Mouse (Mus musculus) embryonic facial prominence, embryonic 12.5 days (tissue): ENCODE measurements around the gene Hmgb3. TPM values are rescaled to one million over a fixed set of nuclear protein-coding genes. Genes with fewer than 3 reads are reported as not detected.

Experiments
- ATAC-seq: fragments of 200-750 bp; cut with Nextera tagmentation; 2 replicates; pipeline ENCODE4 v1.8.0; 2017; ENCODE audit not compliant: insufficient number of reproducible peaks, insufficient read depth, low FRiP score, low TSS enrichment
- H3K27ac ChIP-seq: fragments of 300-500 bp; sonication (generic); 2 replicates; pipeline ENCODE4 v1.5.1; 2016; ENCODE audit warnings: mild to moderate bottlenecking
- H3K27me3 ChIP-seq: fragments of 300-500 bp; sonication (generic); 2 replicates; pipeline ENCODE4 v1.6.1; 2016; ENCODE audit warnings: mild to moderate bottlenecking, moderate library complexity
- H3K36me3 ChIP-seq: fragments of 300-500 bp; sonication (generic); 2 replicates; pipeline ENCODE4 v1.6.1; 2016; ENCODE audit warnings: mild to moderate bottlenecking
- H3K4me1 ChIP-seq: fragments of 300-500 bp; sonication (generic); 2 replicates; pipeline ENCODE4 v1.6.1; 2016
- H3K4me2 ChIP-seq: fragments of 300-500 bp; sonication (generic); replicated peaks from 2 replicates; pipeline ENCODE4 v1.6.1; 2016; ENCODE audit warnings: mild to moderate bottlenecking, moderate library complexity
- H3K4me3 ChIP-seq: fragments of 300-500 bp; sonication (generic); 2 replicates; pipeline ENCODE4 v1.5.1; 2016; ENCODE audit warnings: mild to moderate bottlenecking
- H3K9ac ChIP-seq: fragments of 300-500 bp; sonication (generic); 2 replicates; pipeline ENCODE4 v1.6.1; 2016; ENCODE audit warnings: mild to moderate bottlenecking, moderate library complexity
- H3K9me3 ChIP-seq: fragments of 300-500 bp; sonication (generic); 2 replicates; pipeline ENCODE4 v1.6.1; 2016; ENCODE audit warnings: mild to moderate bottlenecking, moderate library complexity
- WGBS: fragments of 180-500 bp; shearing (Covaris S2); methylation state at CpG from one replicate; pipeline ENCODE4 v1.1.7; 2016; 5-methylcytosine and 5-hydroxymethylcytosine counted together
- polyA plus RNA-seq: library from polyadenylated mRNA; unstranded; fragments of >200 nt; fragmentation: Nextera tagmentation; extraction: Ambion mirVana; gene quantifications from 2 replicates; pipeline ENCODE4 v1.2.1, GENCODE M21; 2016

Gene Hmgb3
- polyA plus RNA-seq, 1 experiment from 2014 or later, result 476 TPM

DNA sequence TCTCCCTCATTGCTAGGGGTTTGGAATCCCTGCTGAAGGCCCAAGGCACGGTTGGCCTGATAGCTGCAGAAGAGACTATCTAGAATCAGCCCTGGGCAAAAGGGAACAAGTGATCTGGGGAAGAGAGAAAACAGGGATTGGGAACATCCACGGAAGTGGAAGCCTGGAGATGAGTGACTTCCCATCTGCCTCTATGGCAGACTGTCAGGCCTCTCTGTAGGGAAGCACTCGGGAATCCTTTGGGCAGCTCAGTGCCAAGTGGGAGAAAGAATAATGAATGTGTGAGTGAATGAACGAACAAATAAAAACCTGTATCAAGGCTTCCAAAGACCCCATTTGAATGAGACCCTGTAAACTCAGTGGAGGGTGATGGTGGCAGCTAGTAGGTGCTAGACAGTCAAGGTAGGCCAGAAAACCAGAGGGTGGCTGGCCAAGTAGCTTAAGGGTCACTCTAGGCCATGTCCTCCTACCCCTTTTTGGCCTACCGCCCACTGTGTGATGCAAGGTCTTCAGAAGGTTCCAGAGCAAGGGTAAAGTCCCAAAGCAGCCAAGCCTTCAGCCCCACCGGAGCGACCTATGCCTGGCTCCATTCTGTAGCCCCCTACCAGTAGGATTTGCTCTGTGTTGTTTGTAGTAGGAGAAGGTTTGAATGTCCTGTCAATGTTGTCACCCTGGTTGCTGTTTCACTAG, 14.8 kb upstream of the Hmgb3 start:
- Histone ChIP-seq H3K27me3 (no peaks in the 10 kb centered on the region), H3K4me1 (no peaks in the 10 kb centered on the region), H3K9ac (no peak overlapping the region), H3K9me3 (no peaks in the 10 kb centered on the region), H3K4me2 (no peak overlapping the region), H3K4me3 (no peak overlapping the region), H3K36me3 (no peaks in the 10 kb centered on the region), H3K27ac (no peak overlapping the region)
- WGBS, result 82% methylated on average over 7 of the region's 7 CpGs
- no peak for ATAC-seq

DNA sequence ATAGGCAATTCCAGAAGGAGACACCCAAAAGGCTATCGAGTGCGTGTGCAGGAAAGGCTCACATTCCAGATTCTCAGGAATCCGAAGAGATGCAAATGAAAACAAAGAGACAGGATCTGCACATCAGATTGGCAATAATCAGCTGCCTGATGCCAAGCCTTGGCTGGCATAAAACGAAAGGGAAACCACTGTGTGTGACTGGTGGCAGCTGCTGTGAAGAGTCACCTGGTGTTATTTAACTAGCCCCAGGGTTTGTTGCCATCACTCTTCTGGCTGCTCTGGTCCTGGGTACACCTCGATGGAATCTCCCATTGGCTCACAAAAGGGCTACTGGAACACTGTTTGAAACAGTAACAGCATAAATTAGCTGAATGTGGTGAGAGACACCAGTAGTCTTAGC, 11.0 kb upstream of the Hmgb3 start:
- H3K4me2 ChIP-seq, result no peak overlapping the region
- no peaks in the 10 kb centered on the region for H3K4me1 ChIP-seq
- no peak for ATAC-seq
- 50% methylated on average over 5 of the region's 5 CpGs for WGBS
- H3K9ac ChIP-seq, result no peak overlapping the region
- no peak overlapping the region for H3K4me3 ChIP-seq
- H3K36me3 ChIP-seq, result no peaks in the 10 kb centered on the region
- no peaks in the 10 kb centered on the region for H3K9me3 ChIP-seq
- H3K27me3 ChIP-seq, result no peaks in the 10 kb centered on the region
- H3K27ac ChIP-seq, result no peak overlapping the region

DNA sequence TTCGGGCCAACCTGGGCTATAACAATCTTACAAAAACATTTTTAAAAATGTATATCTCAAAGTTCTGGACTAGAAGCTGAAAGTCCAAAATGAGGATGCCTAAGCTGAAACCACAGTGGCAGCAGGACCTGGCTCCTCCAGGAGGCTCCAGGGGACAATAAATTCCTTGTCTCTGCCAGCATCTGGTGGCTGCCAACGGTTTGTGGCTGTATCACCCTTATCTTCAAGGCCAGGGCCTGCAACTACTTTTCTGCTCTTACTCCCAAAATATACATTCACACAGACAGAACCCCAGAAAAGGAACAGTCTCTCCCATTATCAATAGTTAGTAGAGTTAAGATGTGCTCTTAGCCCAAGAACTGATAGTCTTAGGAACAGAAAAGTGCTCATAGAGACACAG, 10.6 kb upstream of the Hmgb3 start:
- Histone ChIP-seq H3K4me1 (no peaks in the 10 kb centered on the region), H3K27ac (no peak overlapping the region), H3K27me3 (no peaks in the 10 kb centered on the region), H3K4me2 (no peak overlapping the region), H3K9ac (no peak overlapping the region), H3K9me3 (no peaks in the 10 kb centered on the region), H3K36me3 (no peaks in the 10 kb centered on the region), H3K4me3 (no peak overlapping the region)
- 74% methylated on average over 2 of the region's 2 CpGs for WGBS
- no peak for ATAC-seq

DNA sequence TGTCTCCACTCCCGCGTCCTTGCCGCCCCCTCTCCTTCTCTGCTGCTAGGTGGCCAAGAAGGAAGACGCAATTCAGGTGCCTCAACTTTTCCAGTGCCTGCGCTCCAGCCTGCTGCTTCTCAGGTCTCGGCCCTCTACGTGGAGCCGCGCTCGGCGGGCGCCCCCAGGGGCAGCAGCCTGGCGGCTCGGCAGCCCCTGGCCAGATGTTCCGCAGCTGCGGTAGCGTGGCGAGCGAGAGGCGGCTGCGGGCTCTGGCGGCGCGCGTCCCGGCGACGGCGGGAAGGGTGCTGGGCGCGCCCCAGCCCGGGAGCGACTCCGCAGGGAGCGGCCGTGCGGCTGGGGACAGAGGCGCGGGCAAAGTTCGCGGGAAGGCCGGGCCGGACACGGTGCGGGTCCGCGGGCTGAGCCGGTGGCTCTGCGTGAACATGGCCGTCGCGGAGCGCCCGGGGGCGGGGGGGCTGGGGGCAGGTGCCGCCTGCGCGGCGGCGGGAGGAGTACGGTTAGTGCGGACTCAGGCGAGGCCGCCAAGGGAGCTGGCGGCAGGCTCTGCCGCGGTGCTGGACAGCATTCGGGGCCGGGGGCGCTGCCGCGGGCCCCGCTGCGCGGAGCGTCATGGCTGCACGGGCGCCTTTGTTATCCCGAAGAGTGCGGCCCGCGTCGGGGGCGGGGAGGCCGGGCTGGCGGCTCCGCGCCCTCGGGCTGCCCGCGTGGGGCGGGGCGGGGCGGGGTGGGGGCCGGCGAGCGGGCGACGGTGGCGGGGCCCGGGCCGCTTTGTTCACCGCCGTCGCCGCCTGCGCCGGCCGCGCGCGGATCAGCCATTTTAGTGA, 610 bp downstream of the Hmgb3 start:
- WGBS, result 14% methylated on average over 67 of the region's 112 CpGs
- Histone ChIP-seq H3K4me1 (no peaks in the 10 kb centered on the region), H3K36me3 (peaks cover 8% of the 10 kb centered on the region; the same call in 1 of the 2 replicates), H3K9me3 (no peaks in the 10 kb centered on the region), H3K27me3 (no peaks in the 10 kb centered on the region), H3K9ac (peak overlapping the region; percentile 87), H3K27ac (peak overlapping the region; percentile 98), H3K4me2 (peak overlapping the region; percentile 61), H3K4me3 (peak overlapping the region; percentile 70)
- ATAC-seq, result peak; percentile 64; the same call in 1 of the 2 replicates

DNA sequence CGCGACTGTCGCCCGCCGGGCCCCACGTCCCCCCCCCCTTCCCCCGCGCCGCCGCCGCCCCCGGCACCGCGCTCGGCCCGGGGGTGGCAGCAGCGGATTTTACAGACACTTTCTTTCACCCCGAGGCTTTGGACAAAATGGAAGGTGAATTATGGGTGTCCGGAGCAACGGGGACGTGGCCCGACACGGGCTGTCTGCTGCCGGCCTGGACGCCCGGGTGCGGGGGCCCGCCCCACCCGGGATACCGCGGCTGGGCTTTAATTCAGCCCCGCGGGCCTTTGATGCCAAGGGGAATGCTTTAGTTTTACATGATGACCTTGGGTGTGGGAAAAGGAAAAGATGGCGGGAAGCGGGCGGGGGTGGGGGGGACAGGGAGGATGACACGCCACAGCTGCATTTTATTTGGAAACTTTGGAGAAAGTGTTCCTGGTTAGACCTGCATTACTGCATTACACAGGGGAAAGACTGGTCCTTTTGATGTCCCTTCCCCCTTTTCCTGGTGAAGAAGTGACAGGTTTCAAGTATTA, 1.3 kb downstream of the Hmgb3 start:
- Histone ChIP-seq H3K4me2 (peak overlapping the region; percentile 48), H3K27ac (peak overlapping the region; percentile 98), H3K4me3 (peak overlapping the region; percentile 70), H3K9ac (peak overlapping the region; percentile 87), H3K36me3 (peaks cover 9% of the 10 kb centered on the region; the same call in 1 of the 2 replicates), H3K27me3 (no peaks in the 10 kb centered on the region), H3K4me1 (no peaks in the 10 kb centered on the region), H3K9me3 (no peaks in the 10 kb centered on the region)
- WGBS, result 30% methylated on average over 25 of the region's 37 CpGs
- no peak for ATAC-seq

DNA sequence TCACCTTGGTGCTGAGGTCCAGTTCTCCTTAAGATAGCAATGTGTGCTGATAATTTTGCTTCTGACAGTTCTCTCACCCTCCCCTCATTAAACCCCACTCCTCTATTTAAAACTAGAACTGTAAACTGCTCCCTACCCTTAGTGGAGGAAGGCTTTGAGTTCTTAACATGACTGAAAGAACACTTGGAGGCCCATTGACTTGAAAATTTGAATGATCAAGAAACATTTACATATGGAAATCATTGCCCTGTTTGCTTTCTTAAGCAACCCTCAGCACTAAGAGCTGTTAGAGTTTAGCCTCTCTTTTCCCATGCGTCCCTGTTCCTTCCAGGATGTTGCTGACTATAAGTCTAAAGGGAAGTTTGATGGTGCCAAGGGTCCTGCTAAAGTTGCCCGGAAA, 3.6 kb downstream of the Hmgb3 start:
- H3K27me3 ChIP-seq, result no peaks in the 10 kb centered on the region
- peaks cover 9% of the 10 kb centered on the region; the same call in 1 of the 2 replicates for H3K36me3 ChIP-seq
- H3K27ac ChIP-seq, result no peak overlapping the region
- ATAC-seq, result no peak
- no peaks in the 10 kb centered on the region for H3K9me3 ChIP-seq
- H3K4me1 ChIP-seq, result no peaks in the 10 kb centered on the region
- WGBS, result 88% methylated on average over 2 of the region's 2 CpGs
- no peak overlapping the region for H3K4me3 ChIP-seq
- H3K9ac ChIP-seq, result no peak overlapping the region
- H3K4me2 ChIP-seq, result no peak overlapping the region

DNA sequence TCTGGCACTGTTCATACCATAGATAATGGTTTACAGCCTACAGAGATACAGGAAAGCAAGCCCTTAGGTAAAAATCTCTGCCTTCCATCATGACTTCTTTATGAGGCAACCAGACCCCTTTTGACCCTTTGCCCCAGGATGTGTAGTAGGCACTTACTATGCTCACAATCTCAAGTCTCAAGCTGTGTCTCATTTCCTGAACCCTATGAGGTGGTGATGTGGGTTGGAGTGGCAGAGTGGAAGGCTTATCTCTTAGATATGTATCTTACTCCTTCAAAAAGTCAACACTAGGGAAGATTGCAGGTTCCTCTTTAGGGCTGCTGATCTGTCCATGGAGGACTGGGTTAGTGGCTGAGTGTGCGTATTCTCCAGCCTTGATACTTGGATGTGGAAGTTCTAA, 5.1 kb downstream of the Hmgb3 start:
- no peak for ATAC-seq
- no peaks in the 10 kb centered on the region for H3K4me1 ChIP-seq
- 100% methylated on average over 1 of the region's 1 CpGs for WGBS

DNA sequence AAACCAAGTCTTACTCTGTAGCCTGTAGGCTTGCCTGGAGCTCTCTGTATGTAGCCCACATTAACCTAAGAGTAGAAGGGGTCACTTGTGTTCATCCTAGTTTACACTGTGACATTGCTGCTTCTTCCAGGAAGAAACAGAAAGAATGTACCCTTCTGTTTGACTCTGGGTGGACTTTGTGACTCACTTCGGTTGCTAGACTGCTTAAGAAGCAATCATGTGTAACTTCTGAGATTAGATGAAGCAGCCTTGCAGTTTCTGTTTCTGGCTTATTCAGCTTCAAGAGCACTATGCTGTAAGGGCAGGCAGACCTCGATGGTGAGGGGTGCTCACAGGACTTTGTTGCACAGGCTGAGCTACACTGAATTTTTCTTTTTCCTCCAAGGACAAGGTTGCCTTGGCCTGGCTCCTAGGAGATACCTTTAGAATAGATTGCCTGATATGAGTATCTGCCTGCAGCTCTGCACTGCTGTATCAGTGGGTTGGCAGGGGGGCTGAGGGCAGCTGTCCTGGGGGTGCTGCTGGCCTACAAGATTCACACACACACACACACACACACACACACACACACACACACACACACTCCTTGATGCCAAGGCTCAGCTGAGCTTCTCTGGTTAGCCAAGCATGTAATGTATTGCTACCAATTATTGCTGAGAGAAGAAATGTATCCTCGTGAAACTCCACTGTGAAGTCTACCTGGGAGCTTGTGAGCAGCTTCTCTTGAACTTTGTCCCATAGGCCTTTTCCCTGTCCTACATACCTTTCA, 17.6 kb downstream of the Hmgb3 start:
- no peak overlapping the region for H3K4me2 ChIP-seq
- H3K4me3 ChIP-seq, result no peak overlapping the region
- H3K9ac ChIP-seq, result no peak overlapping the region
- H3K9me3 ChIP-seq, result no peaks in the 10 kb centered on the region
- 79% methylated on average over 3 of the region's 3 CpGs for WGBS
- no peak for ATAC-seq
- H3K36me3 ChIP-seq, result no peaks in the 10 kb centered on the region
- no peak overlapping the region for H3K27ac ChIP-seq
- no peaks in the 10 kb centered on the region for H3K4me1 ChIP-seq
- H3K27me3 ChIP-seq, result no peaks in the 10 kb centered on the region

More for the DNA sequence above, 5.1 kb downstream of the Hmgb3 start:
- Histone ChIP-seq H3K27me3 (no peaks in the 10 kb centered on the region), H3K36me3 (peaks cover 9% of the 10 kb centered on the region; the same call in 1 of the 2 replicates), H3K27ac (no peak overlapping the region), H3K9me3 (no peaks in the 10 kb centered on the region), H3K4me3 (no peak overlapping the region), H3K9ac (no peak overlapping the region), H3K4me2 (no peak overlapping the region)

DNA sequence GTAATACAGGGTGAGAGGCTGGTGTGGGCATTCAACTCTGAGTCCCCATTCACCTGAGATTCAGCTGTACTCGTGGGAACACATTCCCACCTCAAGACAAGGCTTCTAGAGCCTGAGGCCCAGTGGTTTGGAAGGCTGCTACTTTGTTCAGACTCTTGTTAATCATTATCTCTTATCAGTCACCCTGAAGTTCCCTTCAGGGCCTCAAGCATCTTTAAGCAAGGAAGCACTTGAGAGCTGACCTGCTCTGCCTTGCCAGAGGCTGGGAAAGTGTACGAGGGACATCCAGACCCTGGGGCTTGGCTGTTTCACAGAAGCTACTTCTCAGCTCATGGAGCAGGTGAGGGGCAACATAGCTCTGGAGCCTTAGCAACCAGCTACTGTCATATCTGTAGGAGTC, 19.8 kb downstream of the Hmgb3 start:
- ATAC-seq, result no peak
- Histone ChIP-seq H3K9me3 (no peaks in the 10 kb centered on the region), H3K4me3 (no peak overlapping the region), H3K27ac (no peak overlapping the region), H3K9ac (no peak overlapping the region), H3K36me3 (no peaks in the 10 kb centered on the region), H3K27me3 (no peaks in the 10 kb centered on the region), H3K4me2 (no peak overlapping the region), H3K4me1 (no peaks in the 10 kb centered on the region)
- 53% methylated on average over 2 of the region's 2 CpGs for WGBS

DNA sequence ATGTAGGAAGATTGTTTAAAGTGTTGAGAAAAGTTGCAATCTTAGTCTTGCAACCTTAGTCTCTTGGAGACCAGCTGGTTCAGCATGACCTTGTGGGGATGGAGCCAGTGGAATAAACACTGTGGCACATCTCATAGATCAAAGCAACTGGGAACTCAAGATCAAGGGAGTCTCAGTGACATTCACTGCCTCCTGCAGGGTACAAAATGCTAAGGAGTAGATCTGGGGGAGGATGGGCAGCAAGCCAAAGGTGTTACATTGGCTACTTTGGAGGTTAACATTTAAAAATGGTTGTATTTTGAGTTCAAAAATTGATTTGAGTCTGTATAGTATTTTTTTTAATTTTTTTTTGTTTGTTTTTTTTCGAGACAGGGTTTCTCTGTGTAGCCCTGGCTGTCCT, 33.5 kb downstream of the Hmgb3 start:
- Histone ChIP-seq H3K4me1 (no peaks in the 10 kb centered on the region), H3K27me3 (no peaks in the 10 kb centered on the region), H3K4me2 (no peak overlapping the region), H3K27ac (no peak overlapping the region), H3K36me3 (no peaks in the 10 kb centered on the region), H3K9ac (no peak overlapping the region), H3K9me3 (no peaks in the 10 kb centered on the region), H3K4me3 (no peak overlapping the region)
- ATAC-seq, result no peak
- WGBS, result 65% methylated on average over 1 of the region's 1 CpGs

DNA sequence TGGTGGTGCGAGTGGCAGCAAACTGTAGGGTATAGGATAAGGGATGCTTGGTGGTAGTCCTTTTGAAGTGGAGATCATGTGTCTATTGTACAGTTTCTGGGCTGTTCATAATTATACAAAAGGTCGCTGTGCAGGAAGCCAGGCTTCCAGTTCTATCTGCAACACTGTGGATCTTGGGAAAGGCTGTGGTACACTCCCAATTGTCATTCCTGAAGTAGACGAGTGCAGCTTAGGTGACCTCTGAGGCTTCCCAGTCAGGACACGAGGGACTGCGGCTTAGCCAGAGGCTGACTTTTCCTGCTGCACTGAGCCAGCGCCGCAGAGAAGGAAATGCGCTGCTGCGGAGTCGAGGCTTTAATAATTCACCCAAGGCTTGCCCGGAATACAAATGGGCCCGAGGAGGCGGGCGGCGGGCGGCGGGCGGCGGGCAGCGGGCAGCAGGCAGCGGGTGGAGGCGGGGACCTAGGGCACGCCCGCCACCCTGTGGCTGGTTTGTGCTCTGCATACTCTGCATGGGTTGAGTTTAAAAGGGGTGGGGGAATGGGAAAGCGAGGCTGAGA, 45.4 kb downstream of the Hmgb3 start:
- Histone ChIP-seq H3K4me3 (peak overlapping the region; percentile 25), H3K27me3 (no peaks in the 10 kb centered on the region), H3K4me2 (peak overlapping the region; percentile 50), H3K9me3 (no peaks in the 10 kb centered on the region), H3K9ac (no peak overlapping the region), H3K4me1 (no peaks in the 10 kb centered on the region), H3K27ac (no peak overlapping the region), H3K36me3 (no peaks in the 10 kb centered on the region)
- ATAC-seq, result no peak
- WGBS, result 20% methylated on average over 23 of the region's 25 CpGs
